Mouse (Mus musculus) midbrain, embryonic 10.5 days (tissue): ENCODE results near the gene Slc17a2. TPM values are rescaled to one million over a fixed set of nuclear protein-coding genes. Genes with fewer than 3 reads are reported as not detected.
A peak's percentile ranks its signal among the peaks of the same experiment; 100 is the strongest.

Experiments
- DNase-seq: peaks from one replicate; pipeline ENCODE4 v3.0.0-alpha.2; 2017; ENCODE audit warnings: low spot score
- H3K27ac ChIP-seq: fragments of 300-500 bp; sonication (generic); replicated peaks from 2 replicates; pipeline ENCODE4 v1.5.1; 2016; ENCODE audit warnings: mild to moderate bottlenecking
- H3K27me3 ChIP-seq: fragments of 300-500 bp; sonication (generic); 2 replicates; pipeline ENCODE4 v1.6.1; 2016; ENCODE audit warnings: low read depth, mild to moderate bottlenecking; ENCODE audit not compliant: poor library complexity, severe bottlenecking
- H3K36me3 ChIP-seq: fragments of 300-500 bp; sonication (generic); 2 replicates; pipeline ENCODE4 v1.6.1; 2016; ENCODE audit warnings: mild to moderate bottlenecking, moderate library complexity
- H3K4me1 ChIP-seq: fragments of 300-500 bp; sonication (generic); 2 replicates; pipeline ENCODE4 v1.6.1; 2016
- H3K4me3 ChIP-seq: fragments of 300-500 bp; sonication (generic); 2 replicates; pipeline ENCODE4 v1.5.1; 2016; ENCODE audit warnings: mild to moderate bottlenecking, moderate library complexity
- H3K9me3 ChIP-seq: fragments of 300-500 bp; sonication (generic); replicated peaks from 2 replicates; pipeline ENCODE4 v1.6.1; 2016; ENCODE audit warnings: mild to moderate bottlenecking
- WGBS: fragments of 180-500 bp; shearing (Covaris S2); methylation state at CpG from one replicate; pipeline ENCODE4 v1.1.7; 2016; 5-methylcytosine and 5-hydroxymethylcytosine counted together
- polyA plus RNA-seq: library from polyadenylated mRNA; unstranded; fragments of >200 nt; fragmentation: Nextera tagmentation; extraction: Ambion mirVana; gene quantifications from 2 replicates; pipeline ENCODE4 v1.2.1, GENCODE M21; 2016

The Slc17a2 gene
- polyA plus RNA-seq, 1 experiment from 2014 or later: not detected

DNA sequence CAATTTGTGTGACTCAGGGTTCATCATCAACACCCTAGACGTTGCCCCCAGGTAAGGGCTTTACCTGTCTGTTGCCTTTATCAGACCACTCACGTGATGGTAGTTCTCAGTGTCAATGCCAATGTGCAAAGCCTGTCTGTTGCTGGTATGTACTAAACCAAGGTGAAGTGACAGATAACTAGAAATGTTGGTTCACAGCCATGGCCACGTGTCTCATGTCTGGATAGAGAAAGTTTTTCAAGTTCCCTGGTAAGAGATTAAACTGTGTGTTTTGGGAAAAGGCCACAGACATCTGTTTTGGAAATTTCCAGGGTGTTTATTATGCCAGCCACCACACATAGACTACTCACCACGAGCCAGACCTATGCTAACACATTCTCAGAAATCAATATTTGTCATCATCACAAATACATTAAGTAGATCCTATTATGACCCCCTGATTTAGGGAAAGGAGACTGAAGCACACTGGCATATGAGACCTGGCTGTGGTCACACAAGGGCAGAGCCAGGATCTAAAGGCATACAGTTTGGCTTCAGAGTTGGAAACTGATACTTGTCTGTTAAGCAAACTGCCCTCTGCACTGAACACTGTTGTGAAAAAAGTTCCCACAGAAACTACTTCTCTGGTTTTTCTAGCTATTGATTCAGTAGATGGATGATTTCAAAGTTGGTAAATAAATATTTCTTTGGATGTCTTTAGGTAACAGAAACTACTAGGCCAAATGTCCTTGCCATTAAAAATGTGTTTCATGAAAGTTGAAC lies 13.6 kb downstream of the Slc17a2 start:
- WGBS: 69% methylated on average over 4 of the region's 4 CpGs
- Histone ChIP-seq H3K36me3 (no peaks in the 10 kb centered on the region), H3K9me3 (no peaks in the 10 kb centered on the region), H3K27me3 (no peaks in the 10 kb centered on the region), H3K27ac (no peak overlapping the region), H3K4me1 (no peaks in the 10 kb centered on the region), H3K4me3 (no peak overlapping the region)
- no peak for DNase-seq

DNA sequence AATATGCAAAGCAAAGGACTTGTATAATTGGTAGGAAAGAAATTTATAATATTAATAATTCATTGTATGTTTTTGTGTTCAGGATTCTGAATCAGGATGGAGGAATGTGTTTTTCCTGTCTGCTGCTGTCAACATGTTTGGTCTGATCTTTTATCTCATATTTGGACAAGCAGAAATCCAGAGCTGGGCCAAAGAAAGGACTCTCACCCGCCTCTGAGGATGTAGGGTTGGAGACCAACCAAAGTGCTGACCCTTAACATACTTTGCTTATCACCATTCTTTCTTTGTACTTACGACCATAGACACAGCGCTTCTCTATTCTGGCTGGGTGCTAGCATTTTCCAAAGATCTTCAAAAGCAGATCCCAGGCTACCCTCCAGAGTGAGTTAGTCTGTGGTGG lies 15.4 kb downstream of the Slc17a2 start:
- Histone ChIP-seq H3K4me3 (no peak overlapping the region), H3K36me3 (no peaks in the 10 kb centered on the region), H3K4me1 (no peaks in the 10 kb centered on the region), H3K9me3 (no peaks in the 10 kb centered on the region), H3K27ac (no peak overlapping the region), H3K27me3 (no peaks in the 10 kb centered on the region)
- DNase-seq: no peak
- WGBS: 92% methylated on average over 3 of the region's 3 CpGs

DNA sequence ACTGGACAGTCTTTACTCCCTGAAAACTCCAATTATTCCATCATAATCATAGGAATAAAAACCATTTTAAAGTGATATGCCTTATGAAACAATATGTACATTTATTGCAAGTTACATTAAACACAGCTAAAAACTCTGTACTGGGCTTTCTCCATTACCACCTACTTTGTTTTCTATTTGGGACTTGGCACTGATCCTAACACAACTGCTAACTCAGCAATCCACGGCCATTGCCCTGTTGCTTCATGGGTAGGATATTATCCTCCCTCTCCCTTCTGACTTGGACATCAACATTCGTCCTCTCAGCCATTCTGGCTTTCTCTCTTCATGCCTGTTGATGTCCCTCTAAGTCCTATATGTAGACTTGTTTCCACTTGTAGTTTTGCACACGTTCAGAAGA lies 19.8 kb downstream of the Slc17a2 start:
- H3K4me1 ChIP-seq: no peaks in the 10 kb centered on the region
- H3K27me3 ChIP-seq: no peaks in the 10 kb centered on the region
- H3K27ac ChIP-seq: no peak overlapping the region
- H3K9me3 ChIP-seq: no peaks in the 10 kb centered on the region
- no peak overlapping the region for H3K4me3 ChIP-seq
- DNase-seq: no peak
- 82% methylated on average over 3 of the region's 3 CpGs for WGBS
- no peaks in the 10 kb centered on the region for H3K36me3 ChIP-seq

DNA sequence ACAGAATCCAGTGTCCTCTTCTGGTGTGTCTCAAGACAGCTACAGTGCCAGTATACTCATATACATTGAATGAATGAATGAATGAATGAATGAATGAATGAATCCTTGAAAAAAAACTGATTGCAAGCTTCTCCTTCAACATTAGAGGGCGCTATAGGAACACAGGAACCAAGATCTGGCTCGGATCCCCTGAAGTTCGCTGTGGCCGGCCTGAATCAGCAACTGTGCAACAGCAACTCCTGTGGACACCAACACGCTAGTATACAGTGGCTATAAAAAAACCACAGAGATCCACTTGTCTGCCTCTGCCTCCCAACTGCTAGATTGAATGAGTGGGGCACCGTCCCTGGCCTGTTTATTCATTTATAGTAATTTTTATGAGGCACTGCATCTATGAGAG lies 26.3 kb downstream of the Slc17a2 start:
- WGBS: 26% methylated on average over 6 of the region's 6 CpGs
- Histone ChIP-seq H3K27me3 (no peaks in the 10 kb centered on the region), H3K36me3 (no peaks in the 10 kb centered on the region), H3K4me1 (no peaks in the 10 kb centered on the region), H3K4me3 (no peak overlapping the region), H3K27ac (no peak overlapping the region), H3K9me3 (no peaks in the 10 kb centered on the region)
- DNase-seq: peak; percentile 40

DNA sequence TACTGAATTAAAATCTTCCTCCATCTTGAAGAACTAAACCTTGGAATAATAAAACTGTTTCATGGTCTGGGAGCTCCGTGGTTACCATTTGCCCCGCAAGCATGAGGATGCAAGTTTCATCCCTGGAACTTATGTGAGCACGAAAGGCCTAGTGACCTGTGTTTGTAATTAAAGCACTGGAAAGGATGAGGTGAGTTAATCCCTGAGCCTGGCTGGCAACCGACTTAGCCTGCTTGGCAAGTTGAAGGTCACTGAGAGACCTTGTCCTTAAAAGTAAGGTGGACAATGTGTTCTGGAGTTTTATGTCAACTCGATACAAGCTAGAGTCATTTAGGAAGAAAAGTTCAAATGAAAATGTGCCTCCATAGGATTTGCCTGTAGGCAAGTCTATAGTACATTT lies 28.0 kb downstream of the Slc17a2 start:
- H3K4me3 ChIP-seq: no peak overlapping the region
- H3K4me1 ChIP-seq: no peaks in the 10 kb centered on the region
- DNase-seq: no peak
- H3K36me3 ChIP-seq: no peaks in the 10 kb centered on the region
- no peaks in the 10 kb centered on the region for H3K9me3 ChIP-seq
- no peak overlapping the region for H3K27ac ChIP-seq
- WGBS: 88% methylated on average over 5 of the region's 5 CpGs
- H3K27me3 ChIP-seq: no peaks in the 10 kb centered on the region

DNA sequence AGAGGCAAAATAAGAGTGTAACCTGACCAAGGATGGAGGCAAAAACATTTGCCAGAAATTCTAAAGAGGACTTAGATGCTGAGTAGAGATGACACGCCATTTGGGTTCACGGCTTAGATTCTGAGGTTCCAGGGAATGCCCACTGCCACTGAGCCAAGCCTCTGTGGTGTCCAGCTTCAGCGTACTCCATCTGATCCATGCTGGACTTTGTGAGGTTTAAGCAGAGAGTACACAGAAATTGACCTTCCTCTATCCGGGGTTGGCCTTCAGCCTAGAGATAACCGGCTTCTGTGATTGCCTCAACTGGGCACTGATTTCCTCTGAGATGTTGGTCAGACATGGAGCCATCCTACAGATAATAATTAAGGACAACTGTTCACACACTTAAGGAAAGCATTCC lies 29.8 kb downstream of the Slc17a2 start:
- Histone ChIP-seq H3K27ac (no peak overlapping the region), H3K9me3 (no peaks in the 10 kb centered on the region), H3K27me3 (no peaks in the 10 kb centered on the region), H3K4me1 (no peaks in the 10 kb centered on the region), H3K36me3 (no peaks in the 10 kb centered on the region), H3K4me3 (no peak overlapping the region)
- no peak for DNase-seq
- 94% methylated on average over 5 of the region's 5 CpGs for WGBS

DNA sequence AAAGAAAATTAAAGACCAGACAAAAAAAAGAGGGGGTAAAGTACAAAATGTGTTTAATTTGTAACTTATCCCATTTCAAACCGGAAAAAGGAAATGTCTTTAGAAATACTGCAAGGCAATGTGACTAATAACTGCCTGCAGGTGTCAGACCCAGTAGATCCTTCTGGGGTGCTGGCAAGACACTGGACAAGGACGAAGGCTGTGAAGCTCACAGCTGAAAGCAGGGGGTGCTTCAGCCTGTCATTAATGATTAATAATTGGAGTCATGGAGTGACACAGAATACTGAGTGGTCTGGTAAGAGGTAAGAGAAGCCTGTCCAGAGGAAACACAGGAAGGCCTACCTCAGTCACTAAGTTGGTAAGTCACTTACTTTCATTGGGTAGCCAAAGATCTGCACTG lies 32.5 kb downstream of the Slc17a2 start, which contains the start of gene Slc17a3:
Gene Slc17a3 (plus strand): TSS at position 127 of the 400 bp plus-strand sequence.
- 87% methylated on average over 2 of the region's 2 CpGs for WGBS
- H3K36me3 ChIP-seq: no peaks in the 10 kb centered on the region
- no peaks in the 10 kb centered on the region for H3K4me1 ChIP-seq

DNA sequence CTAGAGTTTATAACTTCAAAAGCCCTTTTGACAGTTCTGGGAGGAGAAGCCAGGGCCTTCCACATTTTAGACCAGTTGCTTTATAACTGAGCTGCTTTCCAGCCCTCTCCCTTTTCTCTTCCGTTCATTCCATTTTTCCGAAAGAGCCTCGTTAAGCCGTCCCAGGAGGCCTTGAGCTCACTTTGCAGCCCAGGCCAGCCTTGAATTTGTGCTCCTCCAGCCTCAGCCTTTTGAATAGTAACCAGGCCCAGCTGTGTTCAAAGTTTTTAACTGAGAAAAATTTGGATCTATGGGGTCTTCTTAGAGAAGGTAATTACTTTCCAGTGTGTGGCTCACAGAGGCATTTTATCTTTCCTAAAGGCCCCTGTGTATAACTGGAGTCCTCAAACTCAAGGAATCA lies 39.1 kb downstream of the Slc17a2 start:
- WGBS: 78% methylated on average over 4 of the region's 4 CpGs
- no peak for DNase-seq
- H3K36me3 ChIP-seq: no peaks in the 10 kb centered on the region
- H3K4me3 ChIP-seq: no peak overlapping the region
- no peaks in the 10 kb centered on the region for H3K27me3 ChIP-seq
- no peaks in the 10 kb centered on the region for H3K9me3 ChIP-seq
- H3K4me1 ChIP-seq: no peaks in the 10 kb centered on the region
- H3K27ac ChIP-seq: no peak overlapping the region

More for the DNA sequence above, 32.5 kb downstream of the Slc17a2 start, which contains the start of gene Slc17a3:
- Histone ChIP-seq H3K9me3 (no peaks in the 10 kb centered on the region), H3K27me3 (no peaks in the 10 kb centered on the region), H3K4me3 (no peak within 1 kb of the TSS), H3K27ac (no peak within 1 kb of the TSS)
- DNase-seq: no peak

DNA sequence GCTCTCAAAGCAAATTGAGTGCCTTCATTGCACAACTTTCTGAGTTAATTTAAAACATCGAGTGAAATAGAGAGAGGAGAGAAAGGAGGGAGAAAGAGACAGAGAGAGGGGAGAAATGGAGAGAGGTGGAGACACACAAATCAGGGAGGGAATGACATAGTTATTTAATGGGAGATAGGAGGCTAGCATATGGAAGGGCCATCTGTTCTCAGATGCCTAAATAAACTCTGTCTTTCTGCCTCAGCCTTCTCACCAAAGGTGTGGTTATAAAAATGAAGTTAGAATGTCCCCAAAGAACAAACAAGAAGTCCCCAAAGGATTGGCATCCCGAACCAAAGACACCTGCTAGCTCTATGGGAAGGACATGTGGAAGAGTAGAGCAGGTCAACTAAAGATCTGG lies 42.5 kb downstream of the Slc17a2 start:
- Histone ChIP-seq H3K9me3 (no peaks in the 10 kb centered on the region), H3K27me3 (no peaks in the 10 kb centered on the region), H3K4me1 (no peaks in the 10 kb centered on the region), H3K27ac (no peak overlapping the region), H3K4me3 (no peak overlapping the region), H3K36me3 (no peaks in the 10 kb centered on the region)
- DNase-seq: no peak
- 81% methylated on average over 2 of the region's 2 CpGs for WGBS

DNA sequence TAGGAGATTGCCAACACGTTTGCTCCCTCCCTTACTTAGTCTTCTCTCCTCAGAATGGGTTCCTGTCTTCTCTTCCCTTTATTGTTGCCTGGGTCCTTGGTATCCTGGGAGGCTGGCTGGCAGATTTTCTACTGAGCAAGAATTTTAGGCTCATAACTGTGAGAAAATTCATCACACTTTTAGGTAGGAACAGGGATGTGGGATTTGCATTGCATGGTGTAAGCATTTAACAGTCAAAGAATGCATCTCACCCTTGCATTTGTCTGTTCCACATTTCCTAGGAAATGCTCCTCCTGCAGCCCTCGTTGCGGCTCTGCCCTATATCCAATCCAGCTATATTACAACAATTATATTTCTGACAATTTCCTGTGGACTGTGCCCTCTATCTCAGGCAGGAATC lies 49.6 kb downstream of the Slc17a2 start:
- WGBS: 75% methylated on average over 3 of the region's 3 CpGs
- Histone ChIP-seq H3K36me3 (no peaks in the 10 kb centered on the region), H3K27me3 (no peaks in the 10 kb centered on the region)

DNA sequence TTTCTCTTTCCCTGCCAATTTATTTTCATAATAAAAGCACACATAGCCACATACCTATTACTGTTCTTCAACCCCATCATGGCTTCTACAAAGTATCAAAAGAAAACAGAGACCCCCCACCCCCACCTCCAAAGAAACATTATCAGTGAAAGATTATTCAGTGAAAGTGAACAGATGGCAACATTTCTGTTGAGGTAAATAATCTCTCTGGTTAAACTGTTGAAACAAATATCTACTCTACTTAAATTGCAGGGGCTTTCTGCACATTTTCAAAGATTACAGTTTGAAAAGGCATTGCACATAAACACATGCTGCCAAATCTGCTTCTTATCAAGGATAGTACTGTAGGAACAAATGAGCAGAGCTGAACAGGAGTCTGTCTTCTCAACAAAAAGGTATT lies 55.0 kb downstream of the Slc17a2 start:
- Histone ChIP-seq H3K27me3 (no peaks in the 10 kb centered on the region), H3K4me3 (no peak overlapping the region), H3K4me1 (no peaks in the 10 kb centered on the region), H3K36me3 (no peaks in the 10 kb centered on the region), H3K27ac (no peak overlapping the region), H3K9me3 (no peaks in the 10 kb centered on the region)
- DNase-seq: no peak

More for the DNA sequence above, 49.6 kb downstream of the Slc17a2 start:
- Histone ChIP-seq H3K4me3 (no peak overlapping the region), H3K27ac (no peak overlapping the region), H3K4me1 (no peaks in the 10 kb centered on the region), H3K9me3 (no peaks in the 10 kb centered on the region)
- no peak for DNase-seq

DNA sequence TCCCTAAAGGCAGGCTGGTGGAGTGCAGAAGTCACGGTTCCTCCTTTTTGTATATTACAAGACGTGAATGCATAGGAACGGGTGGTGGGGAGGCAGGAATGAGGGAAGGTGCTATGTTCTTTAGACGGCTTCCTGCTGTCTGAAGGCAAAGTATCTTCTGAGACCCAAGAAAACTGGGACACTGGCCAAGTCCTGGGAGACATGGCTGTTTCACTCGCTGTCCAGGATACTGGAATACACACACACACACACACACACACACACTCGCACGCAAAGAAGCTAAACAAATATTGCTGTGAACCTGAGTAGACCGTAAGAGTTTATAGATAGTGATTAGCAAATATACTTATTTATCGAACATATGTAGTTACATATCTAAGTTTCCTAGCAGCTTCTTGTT lies 57.9 kb downstream of the Slc17a2 start:
- Histone ChIP-seq H3K9me3 (no peaks in the 10 kb centered on the region), H3K4me3 (no peak overlapping the region), H3K4me1 (no peaks in the 10 kb centered on the region), H3K27ac (no peak overlapping the region), H3K27me3 (no peaks in the 10 kb centered on the region), H3K36me3 (no peaks in the 10 kb centered on the region)
- DNase-seq: no peak
- 89% methylated on average over 9 of the region's 9 CpGs for WGBS

DNA sequence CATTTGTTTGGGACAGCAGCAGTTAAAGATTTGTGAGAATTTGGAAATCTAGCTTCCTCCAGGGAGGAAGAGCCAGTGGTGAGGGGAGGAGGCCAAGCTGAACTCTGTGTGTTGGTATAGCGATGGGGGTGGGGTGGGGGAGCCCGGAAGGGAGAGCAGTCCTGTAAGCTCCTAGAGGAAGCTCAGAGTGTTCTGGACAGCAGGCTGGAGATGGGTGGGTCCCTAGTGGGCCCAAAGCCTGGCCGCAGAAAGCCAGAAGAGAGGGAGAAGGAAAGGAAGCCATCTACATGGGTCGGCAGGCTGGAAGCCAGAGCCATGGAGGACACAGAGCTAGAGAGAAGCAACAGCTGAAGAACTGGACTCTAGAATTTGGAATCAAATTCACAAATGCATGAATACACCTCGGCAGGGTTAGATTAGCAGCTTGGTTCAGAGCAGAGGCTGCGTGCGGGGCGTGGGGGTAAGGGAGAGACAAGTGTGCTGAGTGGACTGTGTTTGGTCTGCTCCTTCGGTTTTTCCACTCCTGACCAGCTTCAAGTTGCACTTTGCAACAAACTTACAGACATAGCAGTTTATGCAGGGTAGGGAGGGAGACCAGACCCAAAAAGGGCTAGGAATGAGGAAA lies 59.4 kb downstream of the Slc17a2 start:
- H3K9me3 ChIP-seq: no peaks in the 10 kb centered on the region
- WGBS: 81% methylated on average over 9 of the region's 9 CpGs
- H3K4me3 ChIP-seq: no peak overlapping the region

More for the DNA sequence above, 59.4 kb downstream of the Slc17a2 start:
- no peak for DNase-seq
- H3K36me3 ChIP-seq: no peaks in the 10 kb centered on the region
- H3K4me1 ChIP-seq: no peaks in the 10 kb centered on the region
- no peak overlapping the region for H3K27ac ChIP-seq
- H3K27me3 ChIP-seq: no peaks in the 10 kb centered on the region
